Mouse (Mus musculus) CD4-positive, CD25-positive, alpha-beta regulatory T cell, adult 4 months (primary cell): ENCODE data around the gene Rbm45. TPM values are rescaled to one million over a fixed set of nuclear protein-coding genes. Genes with fewer than 3 reads are reported as not detected.
A peak's percentile ranks its signal among the peaks of the same experiment; 100 is the strongest.

Source experiments
- ATAC-seq: one replicate; pipeline ENCODE4 v1.8.0; 2017
- polyA plus RNA-seq, 2 experiments: library from polyadenylated mRNA; unstranded; fragments of 100-300 nt; shearing (Covaris generic); gene quantifications; one replicate each; pipeline ENCODE4 v1.2.1; 2017

The Rbm45 gene
- polyA plus RNA-seq, 2 experiments from 2014 or later = 4.7 to 15.8 TPM

DNA sequence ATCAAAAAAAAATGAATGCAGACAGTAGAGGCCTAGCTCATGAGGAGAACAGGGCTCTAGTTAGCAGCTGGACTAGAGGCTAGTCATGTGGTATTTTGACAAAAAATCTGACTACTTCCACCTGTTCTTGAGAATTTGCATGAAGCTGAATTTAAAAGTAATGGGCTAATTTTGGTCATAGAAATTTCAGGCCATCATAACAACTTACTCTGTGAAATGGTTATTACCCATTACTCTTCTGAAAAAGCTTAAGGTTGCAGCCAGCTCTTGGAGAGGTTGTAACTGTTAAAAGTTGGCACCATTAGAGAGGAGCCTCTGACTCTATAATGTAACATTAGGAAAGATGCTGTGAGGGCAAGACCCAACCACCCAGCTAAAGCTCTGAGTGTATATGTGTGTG lies 16.7 kb downstream of the Rbm45 start:
- ATAC-seq = no peak

DNA sequence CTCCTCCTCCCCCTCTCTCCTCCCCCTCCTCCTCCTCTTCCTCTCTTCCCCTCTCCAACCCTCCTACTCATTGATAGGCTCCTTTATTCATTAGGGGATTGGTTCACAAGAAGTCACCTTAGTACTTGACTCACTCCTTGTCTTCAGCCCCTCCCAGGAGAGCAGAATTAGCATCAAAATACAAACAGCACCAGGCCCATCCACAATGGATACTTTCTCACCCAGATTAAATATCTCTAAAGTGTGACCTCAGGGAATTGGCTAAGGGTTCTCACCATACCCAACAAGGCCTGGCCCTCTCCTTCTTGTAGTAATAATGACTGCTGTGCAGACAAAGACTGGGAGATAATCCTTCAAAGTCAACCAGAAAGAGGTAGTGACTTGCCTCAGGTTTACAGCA lies 30.4 kb downstream of the Rbm45 start:
- no peak for ATAC-seq

DNA sequence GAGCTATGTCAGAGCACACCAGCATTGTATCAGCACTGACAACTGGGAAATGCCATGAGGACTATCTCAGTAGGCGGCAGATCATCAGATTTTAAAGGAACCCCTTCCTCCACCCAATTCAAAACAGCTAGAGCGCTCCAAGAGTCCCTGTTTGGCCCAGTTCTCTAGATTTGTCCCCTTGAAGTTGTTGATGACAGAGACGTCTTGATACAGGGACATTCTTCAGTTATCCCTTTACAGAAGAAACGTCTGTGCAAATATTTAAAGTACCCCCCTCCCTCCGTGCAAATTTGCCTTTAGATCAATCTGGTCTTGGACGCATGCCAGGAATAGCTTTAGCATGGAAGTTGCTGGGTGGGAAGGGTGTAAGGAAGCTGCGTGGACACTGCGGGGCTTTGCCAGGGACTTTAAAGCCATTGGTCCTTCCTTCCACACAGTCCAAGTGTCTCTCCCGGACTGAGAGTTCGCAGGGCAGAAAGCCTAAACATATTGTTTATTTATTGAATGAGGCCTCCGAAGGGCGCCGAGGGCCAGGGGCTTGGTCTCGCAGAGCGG lies 35.9 kb downstream of the Rbm45 start:
- ATAC-seq = no peak

DNA sequence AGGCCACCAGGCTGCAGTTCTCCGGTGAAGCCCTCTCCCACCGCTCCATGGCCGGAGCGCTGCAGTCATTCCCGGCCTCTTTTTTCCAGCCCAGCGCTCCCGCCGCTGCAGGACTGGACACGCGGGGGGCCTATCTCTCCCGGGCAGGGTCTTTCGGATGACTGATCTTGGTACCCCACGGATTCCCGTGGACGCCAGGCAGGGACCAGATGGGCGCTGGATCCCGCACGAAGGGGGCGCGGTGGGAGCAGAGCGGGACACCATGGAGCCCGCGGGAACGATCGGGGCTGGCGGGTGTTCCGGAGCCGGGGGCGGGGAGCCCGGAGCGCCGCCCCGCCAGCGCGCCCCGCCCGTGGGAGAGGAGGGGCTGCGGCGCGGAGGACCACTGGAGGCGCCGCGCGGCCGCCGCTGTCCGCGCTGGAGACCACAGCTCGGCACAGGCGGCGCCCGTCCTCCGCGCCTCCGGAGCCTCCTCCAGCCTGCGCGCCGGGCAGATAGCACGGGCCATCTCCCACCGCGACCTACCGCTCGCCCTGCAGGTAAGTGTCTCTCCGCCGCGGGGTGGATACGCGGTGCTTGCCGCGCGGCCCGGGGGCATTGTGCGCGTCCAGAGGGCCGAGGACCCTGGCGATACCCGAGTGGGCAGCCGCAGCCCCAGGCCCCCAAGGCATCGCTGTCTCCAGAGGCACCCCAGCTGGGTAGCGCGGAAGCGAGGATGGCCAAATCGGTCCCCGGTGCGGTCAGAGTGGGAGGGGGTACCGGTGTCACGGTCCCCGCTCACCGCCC lies 36.6 kb downstream of the Rbm45 start, which contains the start of gene Osbpl6:
Osbpl6 (plus strand) TSS at position 358 of the 786 bp plus-strand sequence.
- peak; percentile 47 for ATAC-seq

DNA sequence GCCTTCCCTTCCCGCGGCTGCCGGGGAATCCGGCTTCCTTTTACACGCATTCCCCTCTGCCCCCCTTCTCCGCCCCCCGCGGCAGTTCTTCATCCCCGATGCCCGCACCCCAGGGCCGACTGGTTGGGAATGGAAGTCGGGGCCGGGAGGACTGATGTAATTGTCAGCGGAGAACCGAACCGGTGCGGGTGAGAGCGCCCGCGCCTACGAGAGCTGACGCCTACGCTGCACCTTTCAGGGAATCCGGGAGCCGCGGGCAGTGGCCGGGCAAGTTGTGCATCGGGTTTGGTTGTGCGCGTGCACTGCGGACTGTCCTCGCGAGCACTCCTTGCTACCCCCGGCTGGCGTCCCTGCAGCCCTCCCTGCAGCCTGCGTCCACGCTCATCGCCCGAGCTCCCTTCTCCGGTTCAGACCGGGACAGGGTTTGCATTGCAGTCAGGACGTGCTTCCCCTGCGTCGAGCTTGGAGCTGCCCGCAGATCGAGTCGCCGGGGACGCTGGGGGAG lies 37.2 kb downstream of the Rbm45 start:
- ATAC-seq = peak; percentile 4

GRCm38 (mm10) chr2:76409526-76409925 lies 39.7 kb downstream of the Rbm45 start:
- ATAC-seq = no peak

DNA sequence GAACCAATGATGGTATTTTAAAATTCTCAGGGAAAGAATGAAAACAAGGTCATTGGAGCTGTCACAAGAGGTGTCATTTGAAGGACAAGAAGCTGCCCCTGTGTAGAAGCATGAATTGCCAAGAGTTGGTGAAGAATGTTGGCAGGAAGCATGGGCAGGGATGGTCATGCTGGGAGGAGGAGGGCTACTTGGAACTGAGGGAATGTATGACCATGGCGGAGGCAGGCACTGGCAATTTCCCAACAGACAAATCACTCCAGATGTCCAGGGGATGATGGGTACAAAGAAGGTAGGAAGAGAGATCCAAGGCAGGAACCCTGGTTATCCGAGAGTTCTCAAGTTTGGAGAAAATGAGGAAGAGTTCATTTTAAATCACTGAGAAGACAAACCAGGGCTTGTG lies 40.2 kb downstream of the Rbm45 start:
- ATAC-seq = no peak

GRCm38 (mm10) chr2:76412924-76413323 lies 43.1 kb downstream of the Rbm45 start:
- ATAC-seq = no peak

DNA sequence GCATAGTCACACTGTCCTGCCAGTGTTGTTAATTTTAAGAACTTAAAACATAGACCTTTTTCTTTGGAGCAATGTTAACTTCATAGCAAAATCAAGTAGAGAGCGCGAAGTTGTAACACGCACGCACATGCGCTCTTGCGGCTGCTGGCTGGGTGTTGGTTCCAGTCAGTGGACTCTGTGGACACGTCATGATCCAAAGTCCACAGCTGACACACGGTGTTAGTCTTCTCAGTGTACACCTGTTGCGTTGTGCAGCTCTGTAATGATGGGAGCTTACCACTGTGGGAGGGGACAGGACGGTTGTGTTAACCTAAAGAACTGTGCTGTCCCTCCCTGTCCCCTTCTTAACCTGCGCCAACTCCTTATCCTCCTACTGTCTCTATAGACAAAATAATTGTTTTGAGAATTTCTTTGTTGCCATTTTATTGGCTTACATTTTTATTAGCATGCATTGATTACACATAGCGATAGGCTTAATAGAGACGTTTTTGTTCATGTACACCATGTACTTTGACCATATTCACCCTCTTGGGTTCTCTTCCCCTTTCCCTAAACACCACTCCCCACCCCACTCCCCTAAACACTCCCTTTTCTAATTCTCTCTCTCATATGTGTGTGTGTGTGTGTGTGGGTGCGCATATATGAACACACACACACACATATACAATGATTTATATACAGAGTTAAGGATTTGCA lies 47.8 kb downstream of the Rbm45 start:
- no peak for ATAC-seq

DNA sequence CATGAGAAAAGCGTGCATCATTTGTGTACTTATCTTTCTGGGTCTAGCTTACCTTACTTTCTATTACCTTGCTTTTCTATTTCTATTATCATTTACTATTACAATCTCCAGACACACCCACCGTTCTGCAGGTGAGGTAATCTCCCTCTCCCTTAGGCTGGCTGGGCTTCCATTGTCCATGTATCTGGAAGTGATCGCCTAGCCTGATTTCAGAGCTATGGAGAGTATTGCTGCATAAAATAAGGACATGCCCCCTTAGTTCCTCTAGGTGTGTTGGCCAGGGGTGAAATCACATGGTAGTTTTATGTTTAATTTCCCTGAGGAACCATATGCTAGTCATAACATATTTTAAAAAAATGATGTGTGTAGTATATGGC lies 48.3 kb downstream of the Rbm45 start:
- no peak for ATAC-seq

- ATAC-seq = peak; percentile 51
Observed at GRCm38 (mm10) chr2:76421411-76421924, 51.7 kb downstream of the Rbm45 start.

- ATAC-seq = no peak
Observed at GRCm38 (mm10) chr2:76426816-76427215, 57.0 kb downstream of the Rbm45 start.

DNA sequence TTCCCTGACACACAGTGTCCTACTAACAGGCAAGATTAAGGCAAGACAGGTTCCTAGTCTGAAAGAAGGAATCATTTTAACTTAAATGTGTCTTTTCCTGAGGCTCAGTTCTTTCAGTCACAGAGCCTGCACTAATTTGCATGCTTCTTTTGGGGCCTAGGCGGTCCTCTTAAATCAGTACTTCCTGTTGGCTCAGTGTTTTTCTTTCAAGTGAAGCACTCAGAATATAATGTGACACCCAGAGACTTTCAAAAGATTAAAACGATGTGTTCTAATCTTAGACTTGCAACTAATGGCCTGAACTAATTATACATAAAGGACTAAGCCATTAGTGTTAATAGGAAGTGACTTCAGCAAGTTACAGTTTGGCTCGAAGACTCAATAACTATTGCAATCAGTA lies 59.5 kb downstream of the Rbm45 start:
- peak; percentile 61 for ATAC-seq

GRCm38 (mm10) chr2:76429855-76430254 lies 60.1 kb downstream of the Rbm45 start:
- no peak for ATAC-seq

DNA sequence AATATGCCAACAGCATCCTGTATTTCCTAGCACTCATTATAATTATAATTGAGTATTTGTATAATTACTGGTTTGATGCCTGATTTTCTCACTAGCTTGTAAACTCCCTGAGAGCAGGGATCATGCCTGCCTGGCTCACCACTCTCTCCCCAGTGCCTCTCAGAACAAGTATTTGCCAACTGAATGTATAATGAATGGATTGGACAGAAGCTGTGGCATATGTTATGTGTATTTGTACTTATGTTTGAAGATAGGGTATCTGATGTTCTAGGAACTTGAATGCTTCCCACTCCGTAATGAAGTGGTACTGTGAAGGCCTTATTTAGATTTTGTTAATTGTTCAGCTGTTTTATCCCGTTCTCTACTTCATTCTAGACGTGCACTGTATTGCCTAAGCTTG lies 60.8 kb downstream of the Rbm45 start:
- no peak for ATAC-seq

Other genes with a start within 250 kb of the Rbm45 start
- gene Pde11a, start 31.2 kb upstream of the Rbm45 start, polyA plus RNA-seq = 1 to 10 TPM; 5.8 to 6.1 TPM
- not detected for gene Cyct, start 9.5 kb upstream of the Rbm45 start, polyA plus RNA-seq
- gene Osbpl6, start 36.5 kb downstream of the Rbm45 start, polyA plus RNA-seq = under 1 TPM; 0.24 to 0.27 TPM